Mouse (Mus musculus) gastrocnemius, postnatal 25 days (tissue): ENCODE data around the gene Impdh1. TPM values are rescaled to one million over a fixed set of nuclear protein-coding genes. Genes with fewer than 3 reads are reported as not detected.
"Not testable (repeated sequence)": the region's sequence is repeated elsewhere in the genome, so short reads cannot be mapped to it uniquely, and the experiment has no call there.

Experiments used
- DNase-seq: peaks from one replicate; pipeline ENCODE4 v3.0.0; 2022
- long read RNA-seq, 2 experiments: library from polyadenylated mRNA; stranded (forward); transcript quantifications; one replicate each; pipeline ENCODE4 v2.0.0; 2021
- total RNA-seq, 2 experiments: library from RNA; stranded (reverse); gene quantifications; 1 replicate in 1 of 2; 2 replicates in 1 of 2; pipeline ENCODE4 v1.2.3; 2021

The Impdh1 gene
- 10 to 100 TPM; 13.6 to 15.5 TPM for total RNA-seq
- long read RNA-seq, experiment 1, transcript Impdh1-202 (15 exons, 2,600 nt), result major isoform, 5 of 17 reads
- long read RNA-seq, experiment 1, partial matches to known transcripts, result 3 of 17 reads
- long read RNA-seq, experiment 1, other reads (novel, unspliced or antisense), result 4 of 17 reads
- long read RNA-seq, experiment 2, transcript Impdh1-207 (15 exons, 2,580 nt), result minor isoform, 7 of 27 reads
- long read RNA-seq, experiment 2, transcript Impdh1-202 (15 exons, 2,600 nt), result minor isoform, 6 of 27 reads
- long read RNA-seq, experiment 2, transcript Impdh1-201 (14 exons, 2,437 nt), result major isoform, 10 of 27 reads
- long read RNA-seq, experiment 2, partial matches to known transcripts, result 1 of 27 reads
- long read RNA-seq, experiment 2, other reads (novel, unspliced or antisense), result 3 of 27 reads

DNA sequence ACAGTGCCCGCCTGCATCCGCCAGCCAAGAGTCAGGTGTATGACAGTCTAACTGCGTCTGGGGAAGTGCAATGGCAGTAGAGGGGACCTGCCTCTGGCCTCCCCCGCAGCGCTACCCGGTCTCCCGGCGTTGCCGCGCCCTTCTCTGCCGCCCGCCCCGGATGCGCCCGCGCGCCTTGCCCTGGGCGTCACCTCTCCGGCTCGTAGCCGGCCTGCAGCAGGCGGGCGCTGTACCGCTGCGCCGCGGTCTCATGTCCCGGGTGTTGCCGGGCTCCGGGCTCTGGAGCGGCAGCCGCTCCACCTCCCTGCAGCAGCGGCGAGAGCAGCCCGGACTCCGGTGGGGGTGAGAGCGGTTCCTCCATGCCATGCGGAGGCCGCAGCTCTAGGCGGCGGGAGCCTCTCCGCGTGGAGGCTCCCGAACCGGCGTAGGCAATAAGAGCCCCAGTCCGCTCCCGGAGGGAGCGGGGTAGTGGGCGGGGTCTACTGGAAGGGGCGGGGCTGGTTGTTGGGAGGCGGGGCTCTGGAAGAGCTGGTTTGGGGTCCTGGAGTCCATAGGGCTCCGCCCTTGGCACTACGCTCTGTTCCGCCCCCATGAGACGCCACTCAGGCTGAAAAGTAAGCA, at the start of gene Impdh1:
Gene Impdh1 (minus strand): TSS at position 484 of the 621 bp plus-strand sequence.
- DNase-seq, result peak; percentile 84

GRCm38 (mm10) chr6:29264456-29264781, 48.3 kb upstream of the Impdh1 start:
- DNase-seq, result no peak

- peak; percentile 84 for DNase-seq
Observed at GRCm38 (mm10) chr6:29263650-29264455, 47.7 kb upstream of the Impdh1 start.

DNA sequence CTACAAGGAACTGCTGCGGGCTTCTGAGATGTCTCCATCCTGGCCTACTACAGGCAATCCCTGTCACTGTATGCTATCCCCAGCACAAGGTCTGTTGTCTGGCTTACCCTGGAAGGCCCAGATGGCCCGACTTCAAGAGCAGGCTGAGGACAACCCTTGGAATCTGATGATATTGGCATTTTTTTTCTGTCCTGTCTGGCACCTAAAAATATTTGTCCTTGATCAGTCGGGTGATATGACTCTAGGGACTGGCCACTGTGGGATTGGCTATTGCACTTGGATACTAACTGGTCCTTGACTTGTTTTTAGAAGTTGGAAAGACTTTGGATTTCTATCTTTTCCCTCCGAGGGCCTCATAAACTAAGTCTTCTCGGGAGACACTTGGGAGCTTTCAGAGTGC, 45.7 kb upstream of the Impdh1 start:
- DNase-seq, result peak; percentile 29

DNA sequence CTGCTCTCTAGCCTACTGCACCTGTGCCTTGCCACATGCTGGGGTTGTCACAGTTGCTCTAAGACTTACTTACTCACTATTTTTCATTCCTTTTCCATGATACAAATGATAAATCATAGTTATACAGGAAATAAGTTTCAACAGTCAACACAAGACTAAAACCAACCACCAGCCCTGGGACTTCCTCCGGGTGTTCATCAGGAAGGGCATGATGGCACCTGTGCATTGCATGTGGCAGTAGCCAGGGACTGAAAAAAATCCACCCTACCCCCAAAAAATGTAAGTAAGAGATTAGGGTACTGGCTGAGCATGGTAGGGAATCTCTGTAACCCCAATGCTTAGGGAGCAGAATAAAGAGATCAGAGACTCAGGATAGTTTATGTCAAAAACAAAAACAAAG, 43.3 kb upstream of the Impdh1 start:
- DNase-seq, result no peak

GRCm38 (mm10) chr6:29247072-29247471, 30.9 kb upstream of the Impdh1 start:
- DNase-seq, result no peak

DNA sequence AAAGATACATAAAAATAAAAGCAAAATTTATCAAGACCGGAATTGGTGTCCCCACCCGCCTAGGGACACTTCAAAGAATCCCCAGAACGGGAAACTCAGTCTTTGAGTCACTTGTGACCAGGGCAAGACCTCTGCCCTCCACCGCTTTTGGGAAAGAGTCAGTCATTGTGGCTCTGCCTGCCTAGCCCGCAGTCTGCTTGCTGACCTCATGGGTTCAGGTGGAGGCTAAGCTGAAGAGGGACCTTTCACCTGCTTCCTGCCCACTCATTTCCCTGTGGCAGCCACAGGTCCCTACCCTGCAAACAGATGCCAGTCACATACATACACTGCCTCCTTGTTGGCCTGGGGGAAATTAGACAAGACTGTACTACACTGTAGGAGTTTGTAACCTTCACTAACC, 30.4 kb upstream of the Impdh1 start:
- DNase-seq, result no peak

- no peak for DNase-seq
Observed at GRCm38 (mm10) chr6:29246183-29246582, 30.0 kb upstream of the Impdh1 start.

- no peak for DNase-seq
Observed at GRCm38 (mm10) chr6:29245272-29246120, 29.3 kb upstream of the Impdh1 start.

DNA sequence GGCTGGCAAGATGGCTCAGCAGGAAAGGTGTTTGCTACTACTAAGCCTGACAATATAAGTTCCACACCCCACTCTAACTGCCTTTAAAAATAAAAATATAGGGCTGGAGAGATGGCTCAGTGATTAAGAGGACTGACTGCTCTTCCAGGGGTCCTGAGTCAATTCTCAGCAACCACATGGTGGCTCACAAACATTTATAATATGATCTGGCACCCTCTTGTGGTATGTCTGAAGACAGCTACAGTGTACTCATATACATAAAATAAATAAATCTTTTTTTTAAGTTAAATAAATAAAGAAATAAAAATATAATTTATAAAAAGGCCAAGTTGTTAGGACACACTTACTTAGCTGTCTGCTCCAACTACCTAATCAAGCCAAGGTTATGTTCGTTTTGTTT, 26.1 kb upstream of the Impdh1 start:
- no peak for DNase-seq

- no peak for DNase-seq
Observed at GRCm38 (mm10) chr6:29241697-29242096, 25.5 kb upstream of the Impdh1 start.

DNA sequence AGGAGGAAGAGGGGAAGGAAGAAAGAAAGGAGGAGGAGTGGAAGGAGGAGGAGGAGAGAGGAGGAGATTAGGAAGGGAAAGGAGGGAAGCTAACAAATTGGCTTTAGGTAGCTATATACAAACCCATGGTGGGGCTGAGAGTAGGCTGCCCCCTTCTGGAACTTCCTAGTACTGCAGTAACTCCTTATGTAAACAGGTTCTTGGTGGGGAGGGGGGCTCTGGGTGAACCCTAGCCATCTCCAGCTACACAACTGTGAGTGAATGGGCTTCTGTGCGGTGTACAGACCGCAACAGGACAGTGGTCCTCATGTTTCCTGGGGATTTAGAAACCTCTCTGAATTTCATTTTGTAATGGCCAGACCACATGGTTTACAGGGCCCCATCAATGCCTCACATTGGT, 24.6 kb upstream of the Impdh1 start:
- no peak for DNase-seq

GRCm38 (mm10) chr6:29234272-29234671, 18.1 kb upstream of the Impdh1 start:
- DNase-seq, result no peak

- DNase-seq, result no peak
Observed at GRCm38 (mm10) chr6:29233710-29234109, 17.5 kb upstream of the Impdh1 start.

- DNase-seq, result no peak
Observed at GRCm38 (mm10) chr6:29232321-29232720, 16.2 kb upstream of the Impdh1 start.

- DNase-seq, result no peak
Observed at GRCm38 (mm10) chr6:29231799-29232198, 15.6 kb upstream of the Impdh1 start.

DNA sequence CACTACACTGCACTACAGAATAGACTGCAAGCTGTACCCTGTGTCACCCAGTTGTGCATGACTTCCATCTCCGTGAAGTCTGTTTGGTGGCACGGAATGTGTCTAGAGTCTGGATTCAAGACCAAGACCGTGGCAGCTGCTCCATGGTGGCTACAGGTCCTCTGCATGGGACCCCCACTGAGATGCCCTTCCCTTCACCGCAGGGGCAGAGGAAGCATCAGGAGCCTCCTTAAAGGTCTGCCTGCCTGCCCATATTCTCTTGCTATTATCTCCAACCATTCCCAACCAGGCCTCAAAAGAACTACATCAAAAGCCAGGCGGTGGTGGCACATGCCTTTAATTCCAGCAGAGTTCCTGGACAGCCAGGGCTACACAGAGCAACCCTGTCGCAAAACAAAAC, 14.2 kb upstream of the Impdh1 start:
- no peak for DNase-seq

GRCm38 (mm10) chr6:29229265-29229913, 13.2 kb upstream of the Impdh1 start:
- DNase-seq, result no peak

DNA sequence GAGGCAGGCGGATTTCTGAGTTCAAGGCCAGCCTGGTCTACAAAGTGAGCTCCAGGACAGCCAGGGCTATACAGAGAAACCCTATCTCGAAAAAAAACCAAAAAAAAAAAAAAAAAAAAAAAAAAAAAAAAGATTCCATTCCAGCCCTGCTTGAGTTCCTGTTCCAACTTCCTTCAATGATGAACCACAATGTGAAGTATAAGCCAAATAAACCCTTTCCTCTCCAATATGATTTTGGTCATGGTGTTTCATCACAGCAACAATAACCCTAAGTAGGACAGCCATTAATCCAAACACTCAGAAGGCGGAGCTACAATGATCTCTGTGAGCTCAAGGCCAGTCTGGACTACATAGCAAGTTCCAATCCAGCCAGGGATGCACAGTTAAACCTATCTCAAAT, 1.6 kb upstream of the Impdh1 start:
- not testable (repeated sequence) for DNase-seq

GRCm38 (mm10) chr6:29215181-29215580, 983 bp downstream of the Impdh1 start:
- DNase-seq, result no peak

DNA sequence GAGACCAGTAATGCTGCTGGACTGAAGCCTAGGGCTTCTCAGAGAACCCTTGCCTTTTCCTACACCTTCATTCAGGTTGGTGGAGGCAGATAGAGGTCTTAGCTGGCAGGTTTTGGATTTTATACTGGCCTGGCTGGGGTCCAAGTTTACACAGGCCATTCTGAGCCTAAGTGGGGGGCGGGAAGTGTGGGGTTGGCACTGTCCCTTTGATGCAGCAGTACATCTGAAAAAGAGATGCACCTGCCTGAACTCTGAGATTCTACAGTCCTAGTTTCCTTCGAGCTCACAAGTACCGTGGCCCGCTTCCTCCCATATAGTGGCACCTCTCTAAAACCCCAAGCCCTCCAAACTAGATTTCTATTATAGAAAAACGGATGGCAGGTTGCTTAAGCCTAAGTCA, 1.4 kb downstream of the Impdh1 start:
- no peak for DNase-seq

DNA sequence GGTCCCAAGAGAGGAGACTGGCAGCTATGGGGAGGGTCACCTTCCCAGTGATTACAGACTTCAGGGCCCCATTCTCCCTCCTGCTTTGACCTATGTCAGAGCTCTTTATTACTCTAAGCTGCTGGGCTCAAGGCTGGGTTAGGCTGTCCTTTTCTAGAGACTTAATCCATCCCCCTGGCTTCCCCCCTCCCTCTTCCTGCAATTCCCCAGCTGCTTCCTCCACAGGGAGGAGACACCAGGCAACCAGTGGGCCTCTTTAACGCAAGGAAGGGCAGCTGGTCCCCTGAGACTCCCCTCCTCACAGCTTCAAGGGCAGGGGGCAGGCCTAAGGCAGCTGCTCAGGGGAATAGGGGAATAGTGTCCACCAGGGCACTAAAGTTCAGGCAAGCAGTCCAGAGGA, 1.9 kb downstream of the Impdh1 start:
- peak; percentile 47 for DNase-seq
